Mouse (Mus musculus) liver, postnatal 0 days (tissue): Measurements from ENCODE around the gene Ythdf1.

Experiments
- CTCF ChIP-seq: sonication (generic); IDR thresholded peaks from 2 replicates; pipeline ENCODE4 v1.5.1; 2016; ENCODE audit warnings: antibody characterized with exemption, low read depth
- EP300 ChIP-seq: IDR thresholded peaks from 2 replicates; pipeline ENCODE4 v1.6.1; 2016; ENCODE audit warnings: antibody characterized with exemption, low read depth, mild to moderate bottlenecking

DNA sequence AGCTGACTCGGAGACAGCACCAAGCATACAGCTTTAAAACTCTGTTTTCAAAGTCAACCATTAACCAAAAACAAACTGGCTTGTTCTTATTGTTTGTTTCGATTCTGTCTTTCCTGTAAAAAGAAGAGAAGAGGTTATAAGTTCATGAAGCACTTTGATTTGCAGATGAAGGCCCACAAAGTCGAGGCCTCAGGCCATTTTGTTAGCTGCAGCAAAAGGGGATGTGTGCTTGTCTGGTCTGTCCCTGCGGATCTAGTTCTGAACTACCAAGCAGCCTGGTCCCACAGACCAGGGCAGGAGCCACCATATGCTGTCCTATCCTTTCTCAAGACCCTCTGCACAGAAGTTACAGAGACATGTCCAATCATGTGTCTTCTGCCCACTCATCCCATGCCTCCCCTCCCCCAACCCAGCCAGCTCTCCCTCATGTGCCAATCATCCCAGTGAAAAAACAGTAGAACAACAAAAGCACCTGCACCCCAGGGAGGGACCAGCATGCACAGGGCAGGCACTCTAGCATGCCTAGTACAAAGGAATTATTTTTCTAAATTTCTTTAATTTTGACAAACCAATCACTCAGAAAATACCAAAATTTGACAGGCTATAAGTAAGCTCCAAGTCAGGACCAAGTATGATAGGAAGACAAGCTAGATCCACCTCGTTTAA lies 15.1 kb downstream of the Ythdf1 start:
- TF ChIP-seq CTCF = no peak
- TF ChIP-seq EP300 = no peak
